Mouse (Mus musculus) lung, adult 2 months (tissue): ENCODE measurements around the gene Bicc1.

Experiments
- CTCF ChIP-seq: fragments of 200-500 bp; IDR thresholded peaks from 2 replicates; pipeline ENCODE4 v1.5.1; 2011; ENCODE audit warnings: mild to moderate bottlenecking, low read length, control low read depth; ENCODE audit not compliant: insufficient read depth
- POLR2A ChIP-seq: fragments of 200-500 bp; IDR thresholded peaks from 2 replicates; pipeline ENCODE4 v1.6.1; 2011; ENCODE audit warnings: low read depth, mild to moderate bottlenecking, control low read depth, low read length, borderline replicate concordance; ENCODE audit errors: extremely low read depth

DNA sequence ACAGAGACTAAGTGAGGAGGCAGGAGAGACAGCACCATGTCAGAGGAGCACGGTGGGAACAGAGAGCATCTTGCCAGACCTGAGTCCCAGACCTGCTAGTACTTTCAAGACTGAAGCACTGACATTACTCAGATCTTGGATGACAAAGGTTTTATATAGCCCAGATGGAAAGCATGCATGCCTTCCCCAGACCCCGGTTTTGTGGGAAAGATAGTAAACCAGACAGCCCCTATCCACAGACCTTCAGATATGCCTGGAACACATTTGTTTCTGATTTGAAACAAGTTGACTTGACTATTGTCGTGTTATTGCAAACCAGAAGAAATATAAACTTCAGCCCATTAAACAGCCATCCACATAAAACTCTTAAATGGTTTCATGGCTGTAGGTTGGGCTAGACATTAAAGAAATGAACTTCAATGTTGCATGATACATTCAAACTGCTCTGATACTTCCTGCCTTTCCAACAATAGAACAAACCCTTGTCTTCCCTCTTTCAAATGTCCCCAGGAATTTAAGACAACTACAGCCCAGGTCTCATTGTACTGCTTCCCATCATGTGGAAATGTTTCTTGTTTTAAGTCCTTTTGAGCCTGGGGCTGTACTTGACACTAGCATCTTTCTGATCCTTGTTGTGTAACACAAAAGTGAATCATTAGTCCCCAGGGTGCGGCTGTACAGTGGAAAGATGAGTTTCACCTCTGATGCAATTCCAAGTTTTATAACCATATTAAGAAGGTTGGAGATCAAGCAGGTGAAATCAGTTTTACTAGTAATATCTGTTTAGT lies 72.7 kb downstream of the Bicc1 start:
- TF ChIP-seq CTCF (no peak), POLR2A (no peak)
